Mouse (Mus musculus) C2C12 (cell line): Measurements from ENCODE around the gene Tcl1b5.

ENCODE experiments used
- CEBPB ChIP-seq: IDR thresholded peaks from one replicate; pipeline ENCODE4 v1.6.1; 2011; ENCODE audit warnings: low read depth, mild to moderate bottlenecking, control low read depth, moderate library complexity
- CTCF ChIP-seq: IDR thresholded peaks from one replicate; pipeline ENCODE4 v1.5.1; 2011; ENCODE audit not compliant: control insufficient read depth, insufficient read depth, insufficient read length
- FOSL1 ChIP-seq: IDR thresholded peaks from one replicate; pipeline ENCODE4 v1.8.0; 2011; ENCODE audit warnings: mild to moderate bottlenecking, low read length; ENCODE audit not compliant: poor library complexity, insufficient read depth, severe bottlenecking
- MAX ChIP-seq: IDR thresholded peaks from one replicate; pipeline ENCODE4 v1.6.1; 2011; ENCODE audit warnings: mild to moderate bottlenecking, control low read depth
- MYOD1 ChIP-seq: IDR thresholded peaks from one replicate; pipeline ENCODE4 v1.6.1; 2011; ENCODE audit warnings: low read depth; ENCODE audit not compliant: control insufficient read depth, insufficient read length
- MYOG ChIP-seq: IDR thresholded peaks from one replicate; pipeline ENCODE4 v1.6.1; 2011; ENCODE audit not compliant: control insufficient read depth, insufficient read length; ENCODE audit errors: extremely low read depth
- USF1 ChIP-seq: IDR thresholded peaks from one replicate; pipeline ENCODE4 v1.6.1; 2011; ENCODE audit warnings: low read depth, mild to moderate bottlenecking, control low read depth, moderate library complexity

DNA sequence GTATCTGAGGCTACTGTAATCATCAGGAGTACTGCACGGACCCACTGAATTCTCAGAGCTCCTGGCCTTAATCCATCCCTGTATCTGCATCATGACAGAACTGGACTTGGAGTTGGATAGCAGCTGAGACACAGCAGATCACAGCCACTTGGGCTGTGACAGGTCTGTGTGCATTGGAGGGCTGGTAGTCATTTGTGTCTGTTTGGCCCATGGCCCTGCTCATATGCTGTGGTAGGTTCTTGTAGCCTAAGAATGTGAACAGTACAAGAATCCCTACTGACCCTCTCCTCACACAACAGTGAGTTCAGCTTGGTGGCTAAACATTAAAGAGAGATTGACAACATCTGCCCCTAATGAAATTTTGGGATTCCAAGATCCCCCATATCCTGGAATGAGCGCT is 2.8 kb upstream of the Tcl1b5 start:
- no peak for TF ChIP-seq USF1
- no peak for TF ChIP-seq CTCF
- TF ChIP-seq MYOD1 = no peak
- TF ChIP-seq MAX = no peak
- TF ChIP-seq FOSL1 = no peak
- TF ChIP-seq CEBPB = no peak
- no peak for TF ChIP-seq MYOG
